Mouse (Mus musculus): ENCODE measurements around the gene Olfr655. TPM values are rescaled to one million over a fixed set of nuclear protein-coding genes. Genes with fewer than 3 reads are reported as not detected.

Gene Olfr655
- not detected for polyA plus RNA-seq (2015; fragmentation: Illumina TruSeq; extraction: RNeasy Lipid Tissue Mini Kit (QIAGEN cat#74804); ENCODE audit: insufficient read depth, low read depth, low replicate concordance)

DNA sequence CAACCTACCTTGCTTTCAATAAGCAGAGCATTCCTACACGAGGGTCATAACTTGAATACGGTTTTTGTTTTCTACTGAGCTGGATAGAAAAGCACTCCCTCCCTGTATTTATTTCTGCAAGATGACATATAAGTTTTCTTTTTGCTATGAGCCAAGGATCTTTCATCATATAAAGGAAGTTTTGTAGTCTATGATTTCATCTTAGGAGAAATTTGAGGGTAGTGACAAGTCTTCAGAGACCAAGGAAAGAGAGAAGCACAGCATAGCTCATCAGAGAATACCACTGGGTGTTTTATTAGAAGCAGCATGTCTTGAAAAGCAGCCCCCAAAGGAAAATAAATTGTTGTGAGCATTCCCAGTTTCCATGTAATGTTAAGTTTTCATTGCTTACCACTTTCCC lies at the start of gene Olfr655:
Gene Olfr655, minus strand, starts transcription at position 101 of the 400 bp plus-strand sequence.

DNA sequence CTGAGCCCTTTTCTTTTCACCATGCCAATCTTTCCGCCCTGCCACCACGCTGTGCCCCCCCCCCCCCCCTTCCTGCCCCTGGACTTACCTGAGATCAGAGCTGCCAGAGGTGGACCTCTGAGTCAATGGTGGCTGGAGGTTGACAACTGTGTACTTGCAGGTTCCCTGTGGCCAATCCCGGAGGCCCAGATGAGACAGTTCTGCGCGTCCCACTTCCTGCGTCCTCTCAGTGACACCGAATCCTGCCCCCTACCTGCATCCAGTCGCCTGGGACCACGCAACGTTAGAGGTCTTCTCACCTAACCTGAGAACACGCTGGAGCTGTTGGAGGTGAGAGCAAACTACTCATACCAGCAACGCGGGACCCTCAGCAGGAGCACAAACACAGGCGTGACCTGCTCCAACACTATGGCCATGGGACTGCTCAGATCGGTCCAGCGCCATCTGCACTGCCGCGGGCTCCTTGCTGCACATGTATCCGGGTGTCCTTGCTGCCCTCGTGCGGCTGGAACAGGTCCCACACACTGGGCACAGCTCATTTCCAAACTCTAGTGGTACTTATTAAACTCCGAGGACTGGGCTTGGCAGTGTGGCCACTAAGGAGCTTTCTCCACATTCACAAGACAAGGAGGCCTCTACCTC lies 45.4 kb upstream of the Olfr655 start, which contains the start of gene Olfr658:
Gene Olfr658, minus strand, starts transcription at position 465 of the 642 bp plus-strand sequence.

GRCm38 (mm10) chr7:104624494-104624893 lies 22.9 kb upstream of the Olfr655 start, which contains the start of gene Olfr657:
Olfr657 (plus strand) TSS chr7:104624794.

DNA sequence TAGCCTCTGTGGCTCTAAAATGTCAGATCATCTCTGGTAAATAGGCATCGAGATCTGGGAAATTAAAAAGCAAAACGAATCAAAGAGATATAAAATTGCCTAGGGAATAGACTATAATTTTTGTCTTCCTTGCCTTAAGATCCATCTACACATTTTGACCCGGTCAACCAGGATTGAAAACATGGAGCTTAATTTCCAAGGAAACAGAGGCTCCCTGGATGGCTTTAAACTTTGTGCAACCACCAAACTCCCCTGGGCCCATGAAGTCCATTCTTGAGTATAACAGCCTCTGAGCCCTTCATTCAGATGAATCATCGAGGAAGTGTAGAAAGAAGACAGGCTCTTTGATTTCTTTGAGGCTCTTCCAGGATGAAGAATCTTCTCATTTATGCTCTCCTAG lies 12.1 kb upstream of the Olfr655 start, which contains the start of gene Olfr656:
Gene Olfr656, plus strand, starts transcription at position 301 of the 400 bp plus-strand sequence.

GRCm38 (mm10) chr7:104586725-104587124 lies 14.9 kb downstream of the Olfr655 start, which contains the start of gene Olfr654:
Olfr654 (plus strand) TSS chr7:104587025.

GRCm38 (mm10) chr7:104577014-104577413 lies 24.6 kb downstream of the Olfr655 start, which contains the start of gene Olfr653:
Olfr653 (plus strand) TSS chr7:104577314.

DNA sequence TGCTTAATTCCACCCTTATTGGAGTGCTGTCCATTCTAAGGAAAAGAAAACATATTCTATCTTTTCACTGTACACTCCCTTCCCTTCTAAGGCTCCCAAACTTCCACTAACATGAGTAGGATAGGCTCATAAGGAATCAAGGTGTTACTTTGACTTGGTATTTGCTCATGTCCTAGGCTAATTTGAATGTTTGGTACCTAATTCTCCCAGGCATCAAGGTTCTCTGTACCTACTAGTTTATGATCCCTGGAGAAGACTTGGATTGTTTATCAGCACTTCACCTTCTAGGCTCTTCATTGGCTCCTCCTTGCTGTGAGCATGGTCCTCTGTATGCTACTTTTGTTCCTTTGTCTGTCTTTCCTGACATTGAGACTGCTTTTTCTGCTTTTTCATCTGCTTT lies 41.0 kb downstream of the Olfr655 start, which contains the start of gene Olfr652:
Gene Olfr652, plus strand, starts transcription at position 301 of the 400 bp plus-strand sequence.

DNA sequence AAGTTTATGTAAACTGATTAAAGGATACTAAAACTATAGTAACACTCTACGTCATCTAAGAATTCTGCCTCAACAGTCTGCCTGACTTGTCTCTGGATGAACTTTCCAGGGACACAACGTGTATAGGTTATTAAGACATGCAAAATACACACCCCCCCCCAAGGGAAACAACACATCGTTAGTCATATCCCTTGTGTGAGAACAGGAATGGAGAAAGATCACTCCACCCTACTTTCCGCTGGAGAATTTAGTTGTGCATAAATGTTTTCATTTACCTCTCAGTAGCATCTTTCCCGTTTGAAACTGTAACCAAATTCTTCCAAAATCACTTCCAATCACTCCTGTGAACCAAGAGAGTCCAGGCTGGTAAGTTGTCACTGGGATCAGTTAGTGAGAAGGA lies 51.7 kb downstream of the Olfr655 start, which contains the start of gene Olfr651:
Gene Olfr651, plus strand, starts transcription at position 301 of the 400 bp plus-strand sequence.

Other genes with a start within 250 kb of the Olfr655 start
- gene Trim12c, start 248.4 kb downstream of the Olfr655 start, polyA plus RNA-seq (2015; fragmentation: Illumina TruSeq; extraction: RNeasy Lipid Tissue Mini Kit (QIAGEN cat#74804); ENCODE audit: insufficient read depth, low read depth, low replicate concordance), result 2.9 TPM
- not detected for gene Trim30b, start 231.9 kb downstream of the Olfr655 start, polyA plus RNA-seq (2015; fragmentation: Illumina TruSeq; extraction: RNeasy Lipid Tissue Mini Kit (QIAGEN cat#74804); ENCODE audit: insufficient read depth, low read depth, low replicate concordance)
- not detected for gene Trim30c, start 200.9 kb downstream of the Olfr655 start, polyA plus RNA-seq (2015; fragmentation: Illumina TruSeq; extraction: RNeasy Lipid Tissue Mini Kit (QIAGEN cat#74804); ENCODE audit: insufficient read depth, low read depth, low replicate concordance)
- 3.2 TPM for gene Trim30a, start 136.6 kb downstream of the Olfr655 start, polyA plus RNA-seq (2015; fragmentation: Illumina TruSeq; extraction: RNeasy Lipid Tissue Mini Kit (QIAGEN cat#74804); ENCODE audit: insufficient read depth, low read depth, low replicate concordance)
- gene Trim30d, start 93.9 kb downstream of the Olfr655 start, polyA plus RNA-seq (2015; fragmentation: Illumina TruSeq; extraction: RNeasy Lipid Tissue Mini Kit (QIAGEN cat#74804); ENCODE audit: insufficient read depth, low read depth, low replicate concordance), result 3.0 TPM
- gene Olfr651, start 51.6 kb downstream of the Olfr655 start, polyA plus RNA-seq (2015; fragmentation: Illumina TruSeq; extraction: RNeasy Lipid Tissue Mini Kit (QIAGEN cat#74804); ENCODE audit: insufficient read depth, low read depth, low replicate concordance), result not detected
- not detected for gene Olfr652, start 40.9 kb downstream of the Olfr655 start, polyA plus RNA-seq (2015; fragmentation: Illumina TruSeq; extraction: RNeasy Lipid Tissue Mini Kit (QIAGEN cat#74804); ENCODE audit: insufficient read depth, low read depth, low replicate concordance)
- not detected for gene Olfr653, start 24.5 kb downstream of the Olfr655 start, polyA plus RNA-seq (2015; fragmentation: Illumina TruSeq; extraction: RNeasy Lipid Tissue Mini Kit (QIAGEN cat#74804); ENCODE audit: insufficient read depth, low read depth, low replicate concordance)
- gene Olfr654, start 14.8 kb downstream of the Olfr655 start, polyA plus RNA-seq (2015; fragmentation: Illumina TruSeq; extraction: RNeasy Lipid Tissue Mini Kit (QIAGEN cat#74804); ENCODE audit: insufficient read depth, low read depth, low replicate concordance), result not detected
- not detected for gene Olfr656, start 12.2 kb upstream of the Olfr655 start, polyA plus RNA-seq (2015; fragmentation: Illumina TruSeq; extraction: RNeasy Lipid Tissue Mini Kit (QIAGEN cat#74804); ENCODE audit: insufficient read depth, low read depth, low replicate concordance)
- gene Olfr657, start 23.0 kb upstream of the Olfr655 start, polyA plus RNA-seq (2015; fragmentation: Illumina TruSeq; extraction: RNeasy Lipid Tissue Mini Kit (QIAGEN cat#74804); ENCODE audit: insufficient read depth, low read depth, low replicate concordance), result not detected
- gene Olfr658, start 45.5 kb upstream of the Olfr655 start, polyA plus RNA-seq (2015; fragmentation: Illumina TruSeq; extraction: RNeasy Lipid Tissue Mini Kit (QIAGEN cat#74804); ENCODE audit: insufficient read depth, low read depth, low replicate concordance), result not detected
- gene Olfr659, start 65.0 kb upstream of the Olfr655 start, polyA plus RNA-seq (2015; fragmentation: Illumina TruSeq; extraction: RNeasy Lipid Tissue Mini Kit (QIAGEN cat#74804); ENCODE audit: insufficient read depth, low read depth, low replicate concordance), result not detected
- not detected for gene Olfr661, start 84.7 kb upstream of the Olfr655 start, polyA plus RNA-seq (2015; fragmentation: Illumina TruSeq; extraction: RNeasy Lipid Tissue Mini Kit (QIAGEN cat#74804); ENCODE audit: insufficient read depth, low read depth, low replicate concordance)
- gene Usp17le, start 175.7 kb upstream of the Olfr655 start, polyA plus RNA-seq (2015; fragmentation: Illumina TruSeq; extraction: RNeasy Lipid Tissue Mini Kit (QIAGEN cat#74804); ENCODE audit: insufficient read depth, low read depth, low replicate concordance), result not detected
- not detected for gene Usp17lb, start 240.8 kb upstream of the Olfr655 start, polyA plus RNA-seq (2015; fragmentation: Illumina TruSeq; extraction: RNeasy Lipid Tissue Mini Kit (QIAGEN cat#74804); ENCODE audit: insufficient read depth, low read depth, low replicate concordance)